Mouse (Mus musculus) ES-CJ7 (cell line): ENCODE results near the gene Gm16429.
"Not testable (repeated sequence)": the region's sequence is repeated elsewhere in the genome, so short reads cannot be mapped to it uniquely, and the experiment has no call there.

Experiments used
- DNase-seq: peaks from one replicate; pipeline ENCODE4 v3.0.0; 2011; ENCODE audit warnings: low read depth, low spot score

Gene Gm16429

GRCm38 (mm10) chr5:93928952-93929351 lies at the start of gene Gm16429:
Gm16429 (minus strand) TSS chr5:93929052.
- not testable (repeated sequence) for DNase-seq
